Comparison of ENCODE assay signal across 13 mouse cellular contexts in genomic region chr1:126391204-126391603, GRCm38 (mm10).
"Had no signal": no experiment of that assay in that cellular context is flagged by ENCODE, and none has a peak within 500 bp of the region (broad histone marks: within the 10 kb centered on the region; RNA-seq: fewer than 3 reads in every experiment).

No protein-coding gene starts in this region.

- DNase-seq: kidney, adult 18-20 months; kidney, postnatal 14 days; lung, adult 2 months; lung, postnatal 14 days; right cerebral cortex, postnatal 14 days; thymus, postnatal 4 days had no signal

- H3K9ac ChIP-seq: liver, embryonic 15.5 days; midbrain, embryonic 12.5 days; stomach, embryonic 15.5 days had no signal

- H3K36me3 ChIP-seq: limb, embryonic 10.5 days; liver, embryonic 15.5 days; midbrain, embryonic 12.5 days; stomach, embryonic 15.5 days had no signal

- H3K4me3 ChIP-seq: limb, embryonic 10.5 days; liver, embryonic 15.5 days; megakaryocyte, embryonic 14.5 days; midbrain, embryonic 12.5 days; stomach, embryonic 15.5 days had no signal

- H3K27me3 ChIP-seq: liver, embryonic 15.5 days; megakaryocyte, embryonic 14.5 days; midbrain, embryonic 12.5 days; stomach, embryonic 15.5 days had no signal

- H3K9me3 ChIP-seq: limb, embryonic 10.5 days; liver, embryonic 15.5 days; megakaryocyte, embryonic 14.5 days; midbrain, embryonic 12.5 days; stomach, embryonic 15.5 days had no signal

- H3K4me1 ChIP-seq: limb, embryonic 10.5 days; liver, embryonic 15.5 days; megakaryocyte, embryonic 14.5 days; midbrain, embryonic 12.5 days; stomach, embryonic 15.5 days had no signal

- H3K27ac ChIP-seq: limb, embryonic 10.5 days; liver, embryonic 15.5 days; macrophage; midbrain, embryonic 12.5 days; stomach, embryonic 15.5 days had no signal

- H3K4me2 ChIP-seq: liver, embryonic 11.5 days; liver, embryonic 15.5 days; midbrain, embryonic 12.5 days; stomach, embryonic 15.5 days had no signal
